In the genomic region with DNA sequence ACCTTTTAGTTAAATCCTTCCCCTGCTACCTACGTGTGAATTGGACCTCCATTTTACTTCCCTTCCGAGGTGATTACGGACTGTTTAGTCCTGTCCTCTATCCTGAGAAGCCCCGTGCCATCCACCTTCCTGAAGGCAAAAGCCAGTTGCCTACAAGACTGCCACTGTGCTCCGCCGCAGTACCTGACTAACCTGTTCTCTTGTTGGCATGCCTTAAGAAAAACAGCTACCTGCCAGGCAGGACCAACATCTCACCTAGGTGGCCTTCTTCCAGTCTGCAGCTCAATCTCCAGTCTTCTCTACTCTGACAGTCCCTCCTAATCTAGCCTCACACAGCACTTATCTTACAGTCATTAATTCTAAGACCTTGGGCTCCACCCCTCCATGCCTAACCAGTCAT, we compare ENCODE assay signal across 18 mouse cellular contexts. TPM values are rescaled to one million over a fixed set of nuclear protein-coding genes. Genes with fewer than 3 reads are reported as not detected.
A peak's percentile ranks its signal among the peaks of the same experiment; 100 is the strongest.
DNase-seq lines count a peak whose midpoint lies in the region; ATAC-seq lines count a peak whose summit lies in the region.
"Had no signal": no experiment of that assay in that cellular context is flagged by ENCODE, and none has a peak within 500 bp of the region (broad histone marks: within the 10 kb centered on the region; RNA-seq: fewer than 3 reads in every experiment).

No protein-coding gene starts in this region.

- peak; percentile 18 for DNase-seq in kidney, adult 9 months
- DNase-seq in kidney, adult 11 months, result no peak
- DNase-seq in urinary bladder, adult 18-20 months (ENCODE audit: low spot score in 2 of 2), result peak; percentile 43 to 57
- no peak for DNase-seq in urinary bladder, postnatal 4 days (ENCODE audit: low spot score in 2 of 2)
- DNase-seq in gonadal fat pad, adult 2 months (ENCODE audit: low read depth), result peak; percentile 99
- DNase-seq: adrenal gland, adult 2 months; adrenal gland, postnatal 25 days; cerebellum, adult 18-20 months; cerebellum, adult 9-11 months; cerebellum, postnatal 36 days; gastrocnemius, postnatal 14 days; heart, adult 18-20 months; heart, postnatal 14 days had no signal

- no peak for ATAC-seq in granulocyte monocyte progenitor cell, adult 5-6 weeks (replicated peaks; ENCODE audit: poor library complexity, severe bottlenecking)
- ATAC-seq: activated CD4-positive, CD25-positive, alpha-beta regulatory T cell, adult 4 months; forebrain, embryonic 16.5 days; hindbrain, postnatal 0 days; Patski had no signal

RNA-seq across cellular contexts. Expression of a gene that starts 15.7 kb away (rescaled TPM):
- polyA plus RNA-seq in gonadal fat pad, adult 2 months (2012; rRNA removed), result 37.0 and 38.9 TPM in 2 replicates
- total RNA-seq in granulocyte monocyte progenitor cell, adult 5-6 weeks (2014; fragmentation: Nextera tagmentation), result 108 and 131 TPM in 2 replicates
- total RNA-seq in granulocyte monocyte progenitor cell, adult 5-6 weeks (2017), result 95.3 and 125 TPM in 2 replicates

RNA-seq across cellular contexts. Expression of a gene that starts 22.9 kb away (rescaled TPM):
- polyA plus RNA-seq in gonadal fat pad, adult 2 months (2012; rRNA removed), result 0.53 and 0.71 TPM in 2 replicates
- total RNA-seq in granulocyte monocyte progenitor cell, adult 5-6 weeks (2014; fragmentation: Nextera tagmentation), result 35.6 and 53.8 TPM in 2 replicates
- total RNA-seq in granulocyte monocyte progenitor cell, adult 5-6 weeks (2017), result 155 and 184 TPM in 2 replicates

Comparison
In these comparisons a context has a peak if more than half of its experiments do, and no peak if none do; other contexts are left out.
1. DNase-seq: peak in kidney, adult 9 months (single experiment), urinary bladder, adult 18-20 months (2 of 2) and gonadal fat pad, adult 2 months (single experiment); none in kidney, adult 11 months (single experiment) and urinary bladder, postnatal 4 days (0 of 2).